Mouse (Mus musculus) megakaryocyte progenitor cell, adult 5-6 weeks (primary cell): Measurements from ENCODE around the gene Plscr3. TPM values are rescaled to one million over a fixed set of nuclear protein-coding genes. Genes with fewer than 3 reads are reported as not detected.
A peak's percentile ranks its signal among the peaks of the same experiment; 100 is the strongest.

ENCODE experiments used
- ATAC-seq: replicated peaks from 2 replicates; pipeline ENCODE4 v1.8.0; 2016; ENCODE audit warnings: mild to moderate bottlenecking, moderate TSS enrichment, inconsistent platforms; ENCODE audit not compliant: poor library complexity
- total RNA-seq, 2 experiments: library from RNA; stranded (forward) in 1 of 2; stranded (reverse) in 1 of 2; fragments of 157-497, 149-512 nt in 1 of 2; fragments of 200-1000 nt in 1 of 2; gene quantifications; 2 replicates each; pipeline versions ENCODE4 v1.2.3 to v1.2.4; 2015 to 2017

Gene Plscr3
- total RNA-seq (2015) (60.6 and 62.2 TPM in 2 replicates), total RNA-seq (2017) (29.1 and 32.9 TPM in 2 replicates)

- ATAC-seq: peak; percentile 85
These were observed at the start of gene Plscr3 for GRCm38 (mm10) chr11:69846198-69846680. Gene Plscr3 (plus strand): TSS chr11:69846376.

DNA sequence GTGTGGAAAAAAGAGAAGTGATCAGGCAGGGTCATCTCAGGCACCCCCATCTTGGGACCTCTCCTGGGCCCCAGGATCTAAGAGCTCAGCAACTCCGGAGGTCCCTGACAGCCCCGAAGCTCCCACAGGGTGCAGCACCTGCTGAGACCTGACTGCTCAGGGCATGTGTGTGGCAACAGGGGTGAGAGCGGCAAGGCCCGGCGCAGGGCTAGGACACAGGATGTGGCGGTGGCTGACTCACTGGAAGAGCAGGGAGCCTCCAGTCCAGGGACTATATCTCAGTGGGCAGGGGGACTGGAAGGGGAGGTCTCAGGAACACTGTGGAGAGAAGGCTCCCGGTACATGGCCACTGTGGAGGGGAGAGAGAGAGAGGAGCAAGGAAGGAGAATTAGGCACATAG is 48.3 kb upstream of the Plscr3 start:
- ATAC-seq: no peak

GRCm38 (mm10) chr11:69799394-69800137 is 46.6 kb upstream of the Plscr3 start:
- ATAC-seq: no peak

DNA sequence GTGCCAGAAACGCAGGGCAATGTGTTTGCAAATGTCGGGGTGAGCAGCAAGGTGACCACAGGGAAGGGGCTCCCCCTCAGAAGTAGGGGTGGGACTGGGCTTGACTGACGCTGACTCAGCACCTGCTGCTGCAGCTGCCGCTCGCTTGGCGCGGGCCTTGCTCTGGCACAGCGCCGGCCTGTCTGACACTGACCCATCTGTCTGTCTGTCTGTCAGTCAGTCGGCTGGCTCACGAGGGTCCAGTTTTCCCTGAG is 46.1 kb upstream of the Plscr3 start:
- ATAC-seq: no peak

DNA sequence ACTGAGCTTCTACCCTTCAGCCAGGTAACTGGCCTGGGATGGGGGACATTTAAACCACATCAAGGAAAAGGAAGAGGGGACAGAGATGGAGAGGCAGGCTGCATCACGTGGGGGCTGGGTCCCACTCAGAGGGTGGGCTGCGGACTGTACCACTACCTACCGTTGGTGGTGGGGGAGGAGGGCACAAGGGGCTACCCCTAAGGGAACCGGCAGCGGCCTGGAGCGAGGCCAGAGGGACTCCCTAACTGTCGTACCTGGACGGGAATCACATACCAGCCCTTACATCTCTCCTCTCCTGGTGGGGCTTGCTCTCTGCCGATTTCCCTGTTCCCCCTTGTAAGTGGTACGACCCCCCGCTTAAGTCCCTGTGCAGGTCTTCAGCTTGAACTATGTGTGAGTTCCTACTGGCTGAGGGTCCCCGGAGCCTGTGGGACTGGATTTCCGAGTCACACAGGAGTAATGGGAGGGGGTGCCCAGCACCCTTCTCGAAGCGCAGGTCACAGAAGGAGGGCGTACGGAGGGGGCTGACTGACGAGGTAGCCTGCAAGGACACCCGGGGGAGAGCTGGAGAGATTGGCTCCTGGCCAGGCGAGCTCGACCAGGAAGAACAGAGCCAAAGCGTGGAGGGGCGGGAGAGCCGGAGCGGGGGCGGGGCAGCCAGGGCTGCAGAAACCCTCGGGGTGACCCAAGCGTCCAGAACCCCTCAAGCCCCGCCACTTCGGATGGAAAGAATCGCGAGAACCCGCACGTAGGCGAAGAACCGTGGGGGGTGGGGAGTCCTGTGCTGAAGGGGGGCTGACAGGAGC is 45.6 kb upstream of the Plscr3 start:
- no peak for ATAC-seq

DNA sequence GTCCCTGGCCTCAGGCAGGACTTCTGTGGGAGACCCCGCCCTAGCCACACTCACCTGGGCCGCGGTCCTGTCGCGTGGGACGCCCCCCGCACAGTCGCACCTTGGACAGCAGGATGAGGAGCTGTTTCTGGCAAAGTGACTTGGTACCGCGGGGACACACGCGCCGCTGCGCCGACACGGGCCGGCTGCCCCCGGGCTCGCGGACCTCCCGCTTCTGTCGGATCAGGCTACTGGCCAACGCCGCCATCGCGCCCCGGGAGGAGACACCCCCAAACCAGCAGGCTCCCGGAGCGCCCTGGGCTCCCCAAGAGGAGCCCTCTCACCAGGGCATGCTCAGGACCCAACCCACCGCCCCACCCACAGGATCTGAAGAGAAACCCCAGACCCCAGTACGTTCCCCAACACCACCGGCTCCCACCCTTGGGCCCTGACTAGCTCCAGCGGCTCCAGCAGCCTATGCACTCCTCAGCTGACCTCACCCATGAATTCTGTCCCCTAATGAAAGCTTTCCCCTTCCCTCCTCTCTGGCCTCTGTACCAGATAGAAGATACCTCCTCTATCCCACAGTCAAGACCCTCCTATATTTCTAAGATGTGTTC is 44.7 kb upstream of the Plscr3 start, which contains the start of gene Fgf11:
Fgf11 (minus strand) TSS at position 479 of the 599 bp plus-strand sequence.
- ATAC-seq: no peak

- peak; percentile 56 for ATAC-seq
These were observed 43.5 kb upstream of the Plscr3 start for GRCm38 (mm10) chr11:69802648-69803105.

GRCm38 (mm10) chr11:69803328-69803727 is 42.8 kb upstream of the Plscr3 start:
- no peak for ATAC-seq

DNA sequence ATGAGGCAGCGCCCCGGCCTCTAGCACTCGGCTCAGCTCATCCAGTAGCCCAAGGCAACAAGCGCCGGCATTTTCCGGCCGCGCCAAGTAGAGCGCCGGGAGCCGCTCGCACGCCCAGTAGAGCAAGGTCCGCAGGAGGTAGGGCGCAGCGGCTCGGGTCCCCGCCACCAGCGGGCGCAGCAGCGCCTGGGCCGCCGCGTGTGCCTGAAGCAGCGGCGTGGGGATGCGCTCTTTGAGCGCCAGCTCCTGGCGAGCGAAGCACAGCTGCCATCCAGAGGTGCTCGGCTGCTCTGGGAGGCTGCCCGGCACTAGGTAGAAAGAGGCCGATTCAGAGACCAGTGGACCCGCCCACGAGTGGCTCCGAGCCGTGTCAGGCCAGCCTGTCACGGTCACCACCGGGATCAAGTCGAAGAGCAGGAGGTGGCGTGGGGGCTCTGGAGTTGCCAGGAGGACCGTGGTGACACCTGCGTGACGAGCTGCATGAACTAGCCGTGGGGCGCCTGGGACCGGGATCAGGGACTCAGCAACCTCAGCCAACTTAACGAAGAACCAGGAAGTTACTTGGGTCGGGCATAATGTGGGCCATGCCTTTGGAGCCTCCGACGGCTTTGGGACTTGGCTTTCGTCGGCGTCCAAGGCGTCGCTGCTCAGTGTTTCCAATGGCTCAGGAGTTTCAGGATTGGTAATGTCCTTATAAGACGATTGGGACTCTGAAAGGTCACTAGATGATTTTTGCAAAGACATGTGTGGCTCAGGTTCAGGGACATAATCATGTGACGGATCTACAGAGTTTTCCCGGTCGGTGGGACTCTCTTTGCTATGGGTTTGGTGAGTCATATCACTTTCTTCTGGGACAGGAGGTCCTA is 42.2 kb upstream of the Plscr3 start:
- ATAC-seq: peak; percentile 79

DNA sequence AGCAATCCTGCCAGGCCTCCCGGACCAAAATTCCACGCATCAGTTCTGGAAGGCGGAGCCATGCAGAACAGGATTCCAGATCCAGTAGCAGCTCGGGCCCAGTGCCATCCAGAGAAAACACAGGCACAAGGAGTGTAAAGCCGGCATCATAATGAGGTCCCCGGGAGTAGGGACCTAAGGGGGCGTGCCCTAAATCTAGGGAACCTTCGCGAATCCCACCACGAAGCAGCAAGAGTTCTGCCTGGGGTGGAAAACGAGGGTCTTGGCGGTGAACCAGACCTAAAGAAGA is 41.6 kb upstream of the Plscr3 start:
- ATAC-seq: no peak

DNA sequence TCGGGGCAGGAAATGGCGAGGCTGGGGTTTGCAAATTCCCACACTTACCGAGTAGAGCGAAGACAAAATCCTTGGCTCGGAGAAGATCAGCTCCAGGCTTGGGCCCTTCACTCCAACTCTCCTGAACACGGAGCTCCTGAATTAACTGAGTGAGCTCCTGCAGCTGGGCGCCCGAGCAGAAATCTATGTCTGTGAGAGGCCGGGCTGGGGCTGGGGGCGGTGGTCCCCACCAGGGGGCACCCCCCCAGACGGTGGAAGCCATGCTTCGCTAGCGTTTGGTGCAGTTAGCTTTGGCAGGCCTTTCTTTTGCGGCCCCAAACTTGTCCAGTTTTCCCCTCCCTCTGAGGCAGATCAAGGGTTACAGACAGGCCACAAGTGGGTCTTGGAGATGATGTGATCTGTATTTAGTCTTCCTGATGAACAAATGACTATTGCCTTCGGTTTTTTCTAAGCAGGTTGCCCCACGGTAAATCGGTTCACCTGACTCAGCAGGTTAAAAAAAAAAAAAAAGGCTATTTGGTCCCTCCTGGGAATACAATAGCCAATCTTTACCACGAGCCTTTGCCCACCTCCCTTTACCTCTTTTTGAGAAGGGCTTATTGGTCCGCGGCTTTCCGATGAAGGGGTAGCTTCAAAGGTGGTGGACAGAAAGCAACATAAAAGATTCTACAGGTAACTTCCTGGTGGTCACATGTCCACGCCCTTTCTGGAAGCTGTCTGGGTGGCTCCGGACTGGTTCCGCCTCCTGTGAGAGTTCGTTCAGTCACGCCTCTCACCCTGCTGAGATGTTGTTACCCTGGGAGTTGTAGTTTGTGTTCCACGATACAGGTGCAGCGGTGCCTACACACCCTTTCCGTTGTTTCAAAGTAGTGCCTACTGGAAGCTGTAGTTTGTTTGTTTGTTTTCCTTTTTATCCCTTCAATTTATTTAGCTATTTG is 40.9 kb upstream of the Plscr3 start, which contains the start of gene Tmem102:
Tmem102 (minus strand) TSS at position 653 of the 938 bp plus-strand sequence.
- no peak for ATAC-seq

- ATAC-seq: no peak
These were observed 39.8 kb upstream of the Plscr3 start for GRCm38 (mm10) chr11:69806378-69806777.

DNA sequence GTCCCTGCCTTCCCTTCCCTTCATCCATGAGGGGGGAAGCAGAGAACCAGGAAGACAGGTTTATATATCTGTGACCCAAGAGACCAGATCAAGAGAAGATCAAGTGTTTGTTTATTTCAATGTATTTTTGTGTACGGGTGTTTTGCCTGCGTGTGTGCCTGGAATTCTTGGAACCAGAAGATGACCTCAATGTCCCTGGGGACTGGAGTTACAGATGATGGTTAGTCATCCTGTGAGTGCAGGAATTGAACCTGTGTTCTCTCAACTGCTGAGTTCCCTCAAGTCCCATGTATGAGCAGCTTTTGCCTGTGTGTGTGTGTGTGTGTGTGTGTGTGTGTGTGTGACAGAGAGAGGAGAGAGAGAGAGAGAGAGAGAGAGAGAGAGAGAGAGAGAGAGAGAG is 38.5 kb upstream of the Plscr3 start:
- no peak for ATAC-seq

- no peak for ATAC-seq
These were observed 35.9 kb upstream of the Plscr3 start for GRCm38 (mm10) chr11:69810280-69810679.

GRCm38 (mm10) chr11:69815155-69815554 is 31.0 kb upstream of the Plscr3 start, which contains the start of gene Gm39566:
Gene Gm39566 (minus strand): TSS chr11:69815298.
- no peak for ATAC-seq

DNA sequence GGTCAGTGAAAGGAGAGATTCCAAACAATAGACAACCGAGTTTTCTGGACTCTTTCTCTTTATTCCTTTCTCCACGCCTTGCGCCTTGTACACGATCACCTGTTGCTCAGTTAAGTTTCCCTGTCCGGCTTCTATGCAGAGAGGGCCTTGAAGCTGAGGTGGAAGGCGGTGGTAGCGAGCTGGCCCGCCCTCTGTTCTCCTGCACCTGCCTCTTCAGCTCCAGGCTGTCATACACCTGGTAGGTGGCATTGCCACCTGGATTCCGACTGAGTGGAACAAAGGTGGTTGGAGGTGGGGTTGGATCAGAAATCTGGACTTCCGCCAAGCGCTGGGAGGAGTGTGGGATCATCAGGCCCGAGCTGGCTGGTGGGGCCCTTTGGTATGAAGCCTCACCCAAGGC is 29.7 kb upstream of the Plscr3 start:
- no peak for ATAC-seq

GRCm38 (mm10) chr11:69818365-69818764 is 27.8 kb upstream of the Plscr3 start, which contains the start of gene Spem2:
Gene Spem2 (minus strand): TSS chr11:69818465.
- ATAC-seq: no peak

DNA sequence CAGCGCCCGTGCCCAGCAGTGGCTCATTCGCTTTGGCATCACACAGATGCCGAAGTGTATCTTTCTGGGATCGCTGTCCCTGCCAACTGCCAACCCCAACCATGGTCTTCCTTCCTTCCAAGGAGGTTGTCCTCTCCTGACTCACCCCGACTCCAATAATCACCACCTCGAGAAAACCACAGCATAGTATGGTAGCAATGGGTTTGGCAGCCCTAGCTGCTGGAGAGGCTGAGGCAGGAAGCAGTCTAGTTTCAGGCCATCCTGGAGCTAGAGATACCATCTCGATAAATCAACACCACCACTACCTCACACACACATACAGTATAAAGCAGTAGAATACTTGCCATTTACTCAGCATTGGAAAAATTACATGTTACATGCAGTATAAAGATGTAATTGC is 27.3 kb upstream of the Plscr3 start:
- ATAC-seq: no peak

DNA sequence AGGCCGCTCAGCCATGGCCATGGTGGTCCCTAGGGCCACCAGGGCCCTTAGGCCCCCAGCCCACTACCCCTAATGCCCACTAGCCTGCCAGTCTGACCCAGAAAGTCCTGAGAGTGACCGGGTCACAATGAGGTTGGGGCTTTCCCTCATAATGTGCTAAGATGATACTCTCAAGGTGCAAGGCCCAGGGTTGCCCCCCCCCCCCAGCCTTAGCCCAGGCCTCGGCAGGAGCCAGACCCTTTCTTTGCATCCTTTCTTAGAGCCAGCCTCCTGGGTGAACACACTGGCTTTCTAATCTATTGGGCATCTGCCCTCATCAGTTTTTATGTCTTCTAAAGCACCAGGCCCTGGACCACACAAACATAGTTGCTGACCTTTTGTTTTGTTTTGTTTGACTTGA is 24.1 kb upstream of the Plscr3 start, which contains the start of gene Spem1:
Spem1 (minus strand) TSS at position 101 of the 400 bp plus-strand sequence.
- ATAC-seq: no peak
